Mouse (Mus musculus): ENCODE data around the gene Bag6. TPM values are rescaled to one million over a fixed set of nuclear protein-coding genes. Genes with fewer than 3 reads are reported as not detected.
"Not testable (repeated sequence)": the region's sequence is repeated elsewhere in the genome, so short reads cannot be mapped to it uniquely, and the experiment has no call there.

The Bag6 gene
- total RNA-seq, 2 experiments from 2014 or later, result 285 to 291 TPM

GRCm38 (mm10) chr17:35108097-35108496, 26.9 kb upstream of the Bag6 start, which contains the start of gene Ly6g5c:
TSS of gene Ly6g5c (plus strand) at chr17:35108279.
- DNase-seq, result no peak
- intact Hi-C loops (cut with DNase I), result loop anchor here (5.0 kb wide), 1 partner anchor 46 kb away; no protein-coding TSS in a partner anchor

- intact Hi-C loops (cut with DNase I), result no loop called here
- DNase-seq, result no peak
These were observed 23.2 kb upstream of the Bag6 start for GRCm38 (mm10) chr17:35111774-35112173.

- DNase-seq, result peak in 1 of 2 experiments; percentile 49
- intact Hi-C loops (cut with DNase I), result no loop called here
These were observed 19.6 kb upstream of the Bag6 start, which contains the start of gene Ly6g5b for GRCm38 (mm10) chr17:35115046-35116019. TSS of gene Ly6g5b (minus strand) at chr17:35115428.

GRCm38 (mm10) chr17:35120745-35121142, 14.2 kb upstream of the Bag6 start:
- no peak for DNase-seq
- intact Hi-C loops (cut with DNase I), result loop anchor here (2.0 to 5.0 kb wide), 2 partner anchors 30 to 117 kb away; partner anchors contain the start of gene Nfkbil1

- DNase-seq, result peak; percentile 99
- intact Hi-C loops (cut with DNase I), result loop anchor here (2.0 to 5.0 kb wide), 2 partner anchors 30 to 116 kb away; partner anchors contain the start of gene Nfkbil1
These were observed 13.7 kb upstream of the Bag6 start, which contains the start of gene Gpank1 for GRCm38 (mm10) chr17:35121143-35121799. TSS of gene Gpank1 (plus strand) at chr17:35121455.

GRCm38 (mm10) chr17:35121871-35122303, 13.1 kb upstream of the Bag6 start, which contains the start of gene Csnk2b:
TSS of gene Csnk2b (minus strand) at chr17:35122053.
- intact Hi-C loops (cut with DNase I), result loop anchor here (2.0 to 5.0 kb wide), 2 partner anchors 31 to 115 kb away; partner anchors contain the start of gene Nfkbil1
- peak; percentile 58 to 72 for DNase-seq

- intact Hi-C loops (cut with DNase I), result loop anchor here (5.0 kb wide), 1 partner anchor 114 kb away; the partner anchor contains the start of gene Nfkbil1
- DNase-seq, result not testable (repeated sequence)
These were observed 11.7 kb upstream of the Bag6 start for GRCm38 (mm10) chr17:35123287-35123686.

GRCm38 (mm10) chr17:35124261-35124896, 10.6 kb upstream of the Bag6 start:
- DNase-seq, result not testable (repeated sequence)
- intact Hi-C loops (cut with DNase I), result loop anchor here (5.0 kb wide), 1 partner anchor 113 kb away; the partner anchor contains the start of gene Nfkbil1

- intact Hi-C loops (cut with DNase I), result loop anchor here (5.0 kb wide), 1 partner anchor 37 kb away; the partner anchor contains the start of gene Prrc2a
- DNase-seq, result no peak
These were observed 9.9 kb upstream of the Bag6 start for GRCm38 (mm10) chr17:35125081-35125480.

- intact Hi-C loops (cut with DNase I), result loop anchor here (5.0 kb wide), 1 partner anchor 37 kb away; the partner anchor contains the start of gene Prrc2a
- no peak for DNase-seq
These were observed 9.4 kb upstream of the Bag6 start for GRCm38 (mm10) chr17:35125578-35125977.

- DNase-seq, result peak; percentile 83 to 84
- intact Hi-C loops (cut with DNase I), result loop anchor here (5.0 kb wide), 1 partner anchor 36 kb away; the partner anchor contains the start of gene Prrc2a
These were observed 8.8 kb upstream of the Bag6 start, which contains the start of gene D17H6S53E for GRCm38 (mm10) chr17:35126206-35126611. TSS of gene D17H6S53E (plus strand) at chr17:35126373.

- no peak for DNase-seq
- intact Hi-C loops (cut with DNase I), result loop anchor here (5.0 kb wide), 1 partner anchor 35 kb away; the partner anchor contains the start of gene Prrc2a
These were observed 8.0 kb upstream of the Bag6 start for GRCm38 (mm10) chr17:35127017-35127416.

- intact Hi-C loops (cut with DNase I), result loop anchor here (5.0 kb wide), 1 partner anchor 33 kb away; the partner anchor contains the start of gene Prrc2a
These were observed 6.0 kb upstream of the Bag6 start for GRCm38 (mm10) chr17:35128996-35129395.

GRCm38 (mm10) chr17:35131038-35131437, 3.9 kb upstream of the Bag6 start:
- DNase-seq, result no peak
- intact Hi-C loops (cut with DNase I), result no loop called here

More at GRCm38 (mm10) chr17:35128996-35129395, 6.0 kb upstream of the Bag6 start:
- no peak for DNase-seq

GRCm38 (mm10) chr17:35131500-35132173, 3.3 kb upstream of the Bag6 start, which contains the start of gene Apom:
TSS of gene Apom (minus strand) at chr17:35132050.
- intact Hi-C loops (cut with DNase I), result no loop called here
- no peak for DNase-seq

- no peak for DNase-seq
- intact Hi-C loops (cut with DNase I), result no loop called here
These were observed 2.8 kb upstream of the Bag6 start for GRCm38 (mm10) chr17:35132174-35132560.

GRCm38 (mm10) chr17:35133517-35133916, 1.5 kb upstream of the Bag6 start:
- DNase-seq, result no peak
- intact Hi-C loops (cut with DNase I), result no loop called here

GRCm38 (mm10) chr17:35135591-35136320, 778 bp downstream of the Bag6 start:
- DNase-seq, result no peak
- intact Hi-C loops (cut with DNase I), result loop anchor here (2.0 kb wide), 1 partner anchor 27 kb away; no protein-coding TSS in a partner anchor
